Mouse (Mus musculus): Measurements from ENCODE around the gene Fam83g.
A peak's percentile ranks its signal among the peaks of the same experiment; 100 is the strongest.

Fam83g gene

DNA sequence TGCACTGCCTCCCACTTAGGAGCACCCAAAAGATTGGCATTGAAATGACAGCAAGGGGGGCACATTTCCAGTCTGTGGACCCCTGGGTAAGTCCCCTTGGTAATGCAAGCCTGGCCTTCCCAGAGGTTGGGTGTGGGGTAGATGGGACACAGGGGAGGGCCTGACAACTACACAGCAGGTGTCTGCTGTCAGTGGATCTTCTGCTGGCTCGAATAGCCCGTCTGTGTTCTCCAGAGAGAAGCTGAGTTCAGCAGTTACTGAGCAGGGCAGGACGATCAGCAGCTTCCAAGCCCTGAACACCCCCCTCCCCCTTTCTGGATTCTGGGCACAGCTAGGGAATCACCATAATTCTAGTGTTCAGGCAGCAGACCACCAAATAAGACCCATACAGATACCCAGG, 35.5 kb downstream of the Fam83g start:
- DNase-seq = peak; percentile 34

DNA sequence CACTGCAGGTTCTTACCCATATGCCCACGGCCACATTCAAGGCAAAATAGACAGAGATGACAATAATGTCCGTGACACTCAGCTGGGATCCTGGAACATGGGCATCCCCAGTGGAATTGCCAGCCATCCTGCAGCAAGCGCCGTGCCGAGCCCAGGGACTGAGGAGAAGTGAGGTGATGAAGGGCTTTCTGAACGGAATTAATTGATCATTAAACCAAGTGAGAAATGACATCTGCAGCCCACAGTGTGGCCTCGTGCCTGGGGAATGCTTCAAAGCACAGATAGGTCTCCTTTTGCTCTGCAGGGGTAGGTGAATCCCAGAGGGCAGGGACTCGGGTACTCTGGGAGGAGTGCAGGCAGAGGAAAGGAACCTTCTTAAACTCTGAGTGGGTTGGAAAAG, 35.9 kb downstream of the Fam83g start:
- peak; percentile 29 for DNase-seq

DNA sequence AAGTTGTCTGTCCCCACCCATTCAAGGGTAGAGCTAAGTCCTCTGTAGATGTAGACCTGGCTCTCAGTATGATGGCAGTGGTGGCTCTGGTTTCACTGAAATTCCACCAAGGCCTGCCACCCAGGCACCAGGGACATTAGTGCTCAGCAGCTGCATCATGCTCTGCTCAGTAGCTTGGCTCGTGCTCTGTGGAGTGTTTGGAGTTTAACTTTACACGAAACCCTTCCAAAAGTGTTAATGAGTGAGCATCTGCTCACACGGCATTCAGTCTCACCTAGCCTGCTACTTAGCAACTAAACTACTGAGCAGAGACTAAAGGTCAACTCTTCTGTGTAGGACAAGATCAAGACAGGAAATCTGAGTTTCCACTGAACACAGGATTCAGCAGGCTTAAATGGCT, 36.7 kb downstream of the Fam83g start, which contains the start of gene Slc5a10:
Gene Slc5a10, minus strand, starts transcription at position 191 of the 400 bp plus-strand sequence.
- peak; percentile 44 for DNase-seq

DNA sequence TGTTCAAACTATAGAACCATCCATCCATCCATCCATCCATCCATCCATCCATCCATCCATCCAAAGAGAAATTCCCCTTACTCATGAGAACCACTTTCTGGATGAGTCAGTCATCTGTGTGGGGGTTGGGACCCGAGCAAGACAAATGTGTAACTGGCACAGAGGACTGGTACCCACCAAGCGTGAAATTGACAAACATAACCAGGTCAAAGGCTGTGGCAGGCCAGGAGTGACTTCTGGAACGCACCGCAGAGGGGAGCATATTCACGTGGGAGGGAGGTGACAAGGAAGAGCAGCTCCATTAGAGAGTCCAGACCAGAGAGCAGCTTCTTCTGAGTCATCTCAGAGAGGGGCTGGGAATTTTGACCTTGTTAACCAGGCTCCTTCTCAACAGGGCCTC, 38.2 kb downstream of the Fam83g start:
- peak; percentile 50 for DNase-seq

DNA sequence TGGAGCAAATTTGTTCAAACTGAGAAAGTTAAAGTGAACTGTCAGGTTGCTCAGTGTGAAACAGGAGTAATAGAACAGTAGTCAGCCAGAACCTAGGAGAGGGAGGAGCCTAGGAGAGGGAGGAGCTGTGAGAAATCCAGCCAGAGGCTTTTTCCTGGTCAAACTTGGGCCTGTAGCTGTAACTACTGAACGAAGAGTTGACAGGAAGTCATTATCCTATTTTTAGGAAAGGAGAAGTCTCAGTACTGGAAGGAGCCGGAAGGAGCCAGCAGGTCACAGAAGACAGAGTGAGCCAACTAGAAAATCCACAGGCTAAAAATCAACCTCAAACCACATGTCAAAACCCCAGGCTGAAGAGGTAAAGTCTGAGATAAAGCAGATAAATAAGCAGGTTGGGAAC, 44.1 kb downstream of the Fam83g start:
- DNase-seq = peak; percentile 56

DNA sequence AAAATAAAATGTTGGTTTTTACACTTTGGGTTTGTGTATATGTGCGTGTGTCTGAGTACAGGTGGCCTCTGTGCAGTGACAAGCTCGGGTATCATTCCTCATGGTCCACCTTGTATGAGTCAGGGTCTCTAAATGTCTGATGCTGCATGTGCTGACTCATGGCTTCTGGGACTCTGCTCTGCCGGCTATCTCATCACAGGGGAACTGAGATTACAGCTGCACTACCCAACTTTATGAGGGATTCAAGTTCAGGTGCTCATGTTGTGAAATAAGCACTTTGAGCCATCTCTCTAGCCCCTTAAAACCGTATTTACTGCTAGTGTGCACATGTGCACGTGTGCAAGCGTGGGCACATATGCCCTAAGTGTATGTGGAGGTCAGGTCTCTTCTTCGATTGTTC, 48.8 kb downstream of the Fam83g start:
- no peak for DNase-seq

DNA sequence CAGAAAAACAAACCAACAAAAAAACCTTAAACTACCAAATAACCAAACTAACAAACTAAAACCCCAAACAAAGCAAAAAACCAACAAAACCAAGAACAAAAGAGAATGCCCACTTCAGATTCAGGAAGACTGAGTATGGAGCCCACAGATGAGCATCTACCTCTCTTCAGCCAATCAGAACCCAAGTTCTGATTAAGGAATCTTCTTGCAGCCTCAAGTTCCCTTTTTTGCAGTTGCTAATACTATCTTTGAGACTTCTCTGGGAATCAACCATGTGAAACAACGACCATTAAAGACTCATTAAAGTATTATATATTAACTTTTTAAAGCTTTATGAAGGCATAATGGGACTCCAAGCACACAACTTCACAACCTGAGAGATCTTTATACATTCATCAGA, 53.4 kb downstream of the Fam83g start:
- DNase-seq = no peak

DNA sequence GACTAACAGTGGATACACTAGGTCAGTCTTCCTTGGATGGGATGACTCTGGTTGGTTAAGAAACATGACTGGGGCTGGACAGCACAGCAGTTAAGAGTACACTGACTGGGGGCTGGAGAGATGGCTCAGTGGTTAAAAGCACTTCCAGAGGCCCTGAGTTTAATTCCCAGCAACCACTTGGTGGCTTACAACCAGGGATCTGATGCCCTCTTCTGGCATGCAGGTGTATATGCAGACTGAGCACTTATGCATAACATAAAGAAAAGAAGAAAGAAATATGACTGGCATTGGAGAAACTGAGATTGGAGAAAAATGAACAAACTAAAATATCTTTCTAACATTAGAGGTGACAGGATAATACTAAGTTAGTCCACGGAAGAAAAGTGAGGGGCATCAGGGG, 56.6 kb downstream of the Fam83g start:
- no peak for DNase-seq

DNA sequence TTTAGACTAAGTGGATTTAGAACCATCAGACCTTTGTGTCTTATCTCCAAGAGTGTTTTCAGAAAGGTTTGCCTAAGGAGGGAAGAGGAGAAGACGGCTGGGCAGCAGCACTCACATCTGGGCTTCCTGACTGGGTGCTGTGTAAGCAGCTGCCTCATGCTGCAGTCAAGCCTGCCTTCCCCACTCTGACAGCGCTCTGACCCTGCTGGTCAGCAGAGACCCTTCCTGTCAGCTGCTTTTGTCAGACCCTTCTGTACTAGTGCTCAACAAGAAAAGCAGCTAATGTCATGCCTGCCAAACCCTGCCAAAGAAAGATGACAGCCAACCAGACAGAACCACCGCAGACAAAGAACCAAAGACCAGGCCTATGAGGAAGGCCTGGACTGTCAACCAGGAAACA, 59.9 kb downstream of the Fam83g start:
- no peak for DNase-seq

DNA sequence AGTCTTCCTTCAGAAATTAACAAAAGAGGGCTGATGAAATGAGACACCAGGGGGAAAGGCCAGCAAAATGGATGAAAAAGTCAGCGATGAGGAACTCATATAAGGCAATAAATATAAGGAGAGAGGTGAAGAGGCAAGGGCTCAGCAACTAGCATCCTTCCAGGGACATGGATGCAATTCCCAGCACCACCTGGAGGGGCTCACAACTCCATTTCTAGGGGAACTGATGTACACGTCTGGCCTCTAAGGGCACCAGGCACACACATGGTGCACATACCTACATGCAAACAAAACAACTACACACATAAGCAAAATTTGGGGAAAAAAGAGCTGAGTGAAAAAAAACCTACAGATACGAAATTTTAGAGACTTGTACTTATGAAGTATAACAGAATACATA, 60.6 kb downstream of the Fam83g start:
- DNase-seq = no peak

DNA sequence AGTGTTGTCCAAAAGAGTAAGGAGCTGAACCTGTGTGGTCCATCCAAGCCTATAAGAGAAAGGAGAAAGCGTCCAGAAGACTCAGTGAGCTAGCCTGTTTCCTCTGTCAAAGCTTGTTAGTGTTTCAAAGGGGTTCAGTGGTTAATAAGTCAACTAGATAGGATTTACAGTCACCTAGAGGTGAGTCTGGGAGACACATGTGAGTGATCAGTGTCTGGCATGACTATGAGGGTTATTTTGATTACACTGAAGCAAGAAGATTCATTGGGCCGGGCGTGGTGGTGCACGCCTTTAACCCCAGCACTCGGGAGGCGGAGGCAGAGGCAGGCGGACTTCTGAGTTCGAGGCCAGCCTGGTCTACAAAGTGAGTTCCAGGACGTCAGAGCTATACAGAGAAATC, 61.9 kb downstream of the Fam83g start:
- DNase-seq = no peak

DNA sequence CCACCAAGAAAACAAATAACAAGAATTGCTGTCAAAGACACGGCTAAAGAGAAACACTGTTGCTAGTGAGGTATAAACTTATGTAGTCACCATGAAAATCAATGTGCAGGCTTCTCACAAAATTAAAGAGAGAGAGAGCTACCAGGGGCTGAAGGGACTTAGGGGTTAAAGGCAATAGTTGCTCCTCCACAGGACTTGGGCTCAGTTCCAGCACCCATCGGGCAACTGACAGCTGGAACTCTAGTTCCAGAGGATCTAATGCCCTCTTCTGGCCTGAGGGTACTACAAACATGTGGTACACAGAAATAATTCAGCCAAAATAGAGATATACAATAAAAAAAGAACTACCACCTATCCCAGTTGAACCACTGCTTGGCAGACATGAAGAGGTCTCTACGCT, 63.3 kb downstream of the Fam83g start:
- DNase-seq = no peak

DNA sequence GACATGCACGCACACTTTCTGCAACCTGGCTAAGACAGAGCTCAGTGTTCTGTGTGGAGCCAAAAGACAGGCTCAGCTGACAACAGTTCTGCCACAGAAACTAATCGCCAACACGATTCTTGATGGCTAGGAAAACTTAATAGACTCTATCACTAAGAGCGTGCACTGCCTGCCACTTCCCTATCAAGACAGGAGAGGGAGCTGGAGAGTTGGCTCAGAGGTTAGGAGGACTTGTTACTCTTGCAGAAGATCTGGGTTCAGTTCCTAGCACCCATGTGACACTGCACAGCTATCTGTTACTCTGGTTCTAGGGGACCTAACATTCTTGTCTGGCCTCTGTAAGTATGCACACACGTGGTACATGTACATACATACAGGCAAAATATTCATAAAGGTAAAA, 67.7 kb downstream of the Fam83g start:
- DNase-seq = peak; percentile 26

DNA sequence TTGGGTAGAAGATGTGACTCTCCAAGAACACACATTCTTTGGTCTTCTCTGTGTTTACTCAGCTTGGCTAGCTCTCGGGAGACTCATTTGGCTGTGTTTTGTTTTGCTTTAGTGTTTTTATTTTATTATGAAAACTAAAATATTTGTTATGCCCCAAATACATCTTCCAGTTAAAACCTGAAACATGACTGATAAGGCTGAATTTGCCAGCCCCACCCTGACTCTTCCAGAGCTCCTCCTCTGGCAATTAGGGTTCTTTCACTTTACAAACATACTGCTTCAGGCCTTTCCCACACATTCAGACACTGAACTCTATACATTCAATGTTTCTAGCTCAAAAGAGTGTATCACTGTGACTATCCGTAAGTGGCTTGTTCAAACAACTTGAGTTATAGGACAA, 73.3 kb downstream of the Fam83g start:
- DNase-seq = no peak
